Mouse (Mus musculus) inflammation-experienced regulatory T-cells (primary cell): ENCODE results near the gene Tuba4a. TPM values are rescaled to one million over a fixed set of nuclear protein-coding genes. Genes with fewer than 3 reads are reported as not detected.

ENCODE experiments used
- polyA plus RNA-seq, 2 experiments: library from polyadenylated mRNA; unstranded; fragments of 100-300 nt; shearing (Covaris generic); gene quantifications; one replicate each; pipeline ENCODE4 v1.2.1; 2017

The Tuba4a gene
- polyA plus RNA-seq: 100 to 1,000 TPM; 268 to 351 TPM

DNA sequence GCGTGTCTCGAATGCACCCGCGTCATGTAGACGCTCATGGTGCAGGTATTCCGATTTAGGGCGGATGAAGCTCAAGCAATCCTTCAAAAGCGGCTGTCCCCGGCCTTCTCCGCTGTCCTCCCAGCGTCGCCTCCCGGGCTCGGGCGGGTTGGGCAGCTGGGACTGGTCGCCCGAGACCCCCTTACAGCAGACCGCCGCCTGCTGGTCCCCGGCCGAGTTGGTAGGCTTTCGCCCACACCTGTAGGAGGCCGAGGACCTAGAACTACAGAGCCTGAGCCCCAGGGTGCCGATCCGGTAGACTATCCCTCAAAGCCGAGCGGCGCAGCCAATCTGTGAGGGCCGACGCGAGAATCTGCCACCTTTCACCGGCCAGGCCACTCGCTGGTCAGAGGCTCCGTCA lies at the start of gene Tuba4a:
Gene Tuba4a, minus strand, starts transcription at position 335 of the 400 bp plus-strand sequence.

GRCm38 (mm10) chr1:75264091-75264880 lies 44.6 kb upstream of the Tuba4a start, which contains the start of gene Ptprn:
Gene Ptprn (minus strand): TSS chr1:75264502.

GRCm38 (mm10) chr1:75236117-75237050 lies 16.7 kb upstream of the Tuba4a start, which contains the start of gene Dnajb2:
Gene Dnajb2 (plus strand): TSS chr1:75236406.

DNA sequence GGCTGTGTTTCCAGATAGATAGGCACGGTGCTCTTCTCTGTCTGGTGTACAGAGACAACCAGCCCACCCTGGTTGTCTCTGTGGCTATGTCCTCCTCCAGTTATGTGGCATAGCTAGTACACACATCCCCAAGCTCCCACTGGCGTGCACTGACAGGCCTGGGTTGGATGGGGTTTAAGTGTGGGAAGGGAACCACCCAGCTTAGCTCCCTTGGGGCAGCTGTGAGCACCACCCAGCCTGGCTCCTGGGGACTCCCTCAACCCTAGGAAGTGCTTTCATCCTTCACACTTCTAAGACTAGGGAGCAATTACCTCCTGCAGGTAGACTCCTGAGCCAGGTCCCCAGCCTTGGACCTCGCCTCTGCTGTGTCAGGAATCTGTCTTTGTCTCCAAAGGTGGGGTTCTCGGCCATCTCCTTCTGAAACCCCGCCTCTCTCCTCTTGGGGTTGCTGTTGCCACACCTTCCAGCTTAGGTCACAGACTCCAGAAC lies 12.0 kb upstream of the Tuba4a start, which contains the start of gene A630095N17Rik:
Gene A630095N17Rik, minus strand, starts transcription at position 439 of the 489 bp plus-strand sequence.

GRCm38 (mm10) chr1:75210136-75211087 lies 9.3 kb downstream of the Tuba4a start, which contains the start of the genes Glb1l and Stk16:
Gene Glb1l (minus strand): TSS chr1:75210813.
Gene Stk16 (plus strand): TSS chr1:75210838.

DNA sequence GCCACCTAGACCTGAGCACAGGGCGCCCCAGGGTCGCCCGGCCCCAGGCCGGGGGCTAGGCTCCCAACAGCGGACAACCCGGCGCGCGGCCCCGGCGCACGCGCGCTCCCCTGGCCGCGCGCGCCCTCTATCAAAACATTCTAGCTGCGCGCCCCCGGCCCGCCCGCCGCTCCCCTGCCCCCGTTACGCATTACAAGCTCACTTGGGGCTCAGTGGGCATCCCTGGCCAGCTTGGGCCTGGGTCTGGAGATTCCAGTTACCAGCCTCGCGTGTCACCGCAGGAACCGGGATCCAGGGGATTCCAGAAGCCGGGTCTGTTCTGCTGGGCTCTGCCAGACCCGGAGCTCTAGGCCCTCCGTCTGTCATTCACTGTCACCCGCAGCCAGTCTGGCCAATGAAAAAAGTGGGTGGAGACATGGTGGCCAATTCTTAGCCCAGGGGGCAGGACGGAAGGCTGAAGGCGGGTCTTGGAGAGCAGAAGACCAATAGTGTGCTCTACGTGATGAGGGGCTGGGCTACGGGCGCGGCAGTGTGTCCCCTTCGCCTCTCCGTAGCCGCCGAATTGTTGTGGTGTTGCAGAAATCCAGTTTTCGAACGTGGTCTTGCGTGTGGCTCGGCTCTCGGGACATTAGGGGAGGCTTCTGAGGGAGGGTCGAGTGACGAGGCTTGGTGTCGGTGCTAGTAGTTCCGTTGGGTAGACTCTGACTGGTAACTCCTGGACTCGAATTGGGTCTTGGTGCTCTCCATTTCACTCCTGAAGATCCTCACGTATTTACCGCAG lies 27.9 kb downstream of the Tuba4a start, which contains the start of the genes Ankzf1 and Atg9a:
Gene Ankzf1, plus strand, starts transcription at position 530 of the 781 bp plus-strand sequence.
Gene Atg9a, minus strand, starts transcription at position 575 of the 781 bp plus-strand sequence.

DNA sequence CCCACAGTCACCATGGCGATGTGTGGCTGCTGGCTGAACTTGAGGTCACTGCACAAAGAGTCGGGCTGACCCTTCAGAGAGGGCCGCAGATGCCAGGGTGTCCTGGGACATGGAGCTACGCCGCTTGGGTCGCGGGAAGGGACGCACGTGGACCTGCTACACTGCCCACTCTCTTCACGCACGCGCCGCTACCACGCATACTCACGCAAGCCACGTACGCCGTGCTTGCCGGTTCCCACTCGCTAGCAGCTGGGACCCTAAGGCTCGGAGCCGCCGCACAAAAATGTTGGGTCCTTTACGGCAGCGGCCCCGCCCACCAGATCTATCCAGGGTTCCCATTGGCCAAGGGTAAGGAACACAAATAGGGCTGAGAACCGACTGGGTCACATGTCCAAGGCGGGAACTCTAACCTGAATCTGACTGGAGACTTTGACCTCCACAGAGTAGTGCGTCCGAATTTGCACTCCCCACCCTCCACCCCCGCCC lies 39.5 kb downstream of the Tuba4a start, which contains the start of gene Abcb6:
Gene Abcb6, minus strand, starts transcription at position 288 of the 486 bp plus-strand sequence.

GRCm38 (mm10) chr1:75168472-75169464 lies 50.9 kb downstream of the Tuba4a start, which contains the start of gene Zfand2b:
Gene Zfand2b (plus strand): TSS chr1:75168646.

Other genes starting within 250 kb of the Tuba4a start
- 10 to 100 TPM in 1 of 2 experiments, 1 to 10 TPM in 1; 8.1 to 18.7 TPM for gene Nhej1, start 94.7 kb downstream of the Tuba4a start, polyA plus RNA-seq
- gene Slc23a3, start 86.0 kb downstream of the Tuba4a start, polyA plus RNA-seq: 1 to 10 TPM in 1 of 2 experiments, under 1 TPM in 1; 0.42 to 1.1 TPM
- gene Cnppd1, start 77.2 kb downstream of the Tuba4a start, polyA plus RNA-seq: 100 to 1,000 TPM; 146 to 163 TPM
- gene Retreg2, start 77.1 kb downstream of the Tuba4a start, polyA plus RNA-seq: 100 to 1,000 TPM; 122 TPM
- gene Zfand2b, start 51.2 kb downstream of the Tuba4a start, polyA plus RNA-seq: 10 to 100 TPM; 68.6 to 80.7 TPM
- gene Abcb6, start 39.5 kb downstream of the Tuba4a start, polyA plus RNA-seq: 1 to 10 TPM; 4.8 to 7.3 TPM
- gene Ankzf1, start 27.7 kb downstream of the Tuba4a start, polyA plus RNA-seq: 10 to 100 TPM; 38.6 to 47.7 TPM
- gene Atg9a, start 27.7 kb downstream of the Tuba4a start, polyA plus RNA-seq: 10 to 100 TPM; 17.2 to 18.1 TPM
- 10 to 100 TPM in 1 of 2 experiments, 1 to 10 TPM in 1; 9.9 to 18.9 TPM for gene Glb1l, start 9.1 kb downstream of the Tuba4a start, polyA plus RNA-seq
- 100 to 1,000 TPM in 1 of 2 experiments, 10 to 100 TPM in 1; 97.8 to 128 TPM for gene Stk16, start 9.0 kb downstream of the Tuba4a start, polyA plus RNA-seq
- 1 to 10 TPM in 1 of 2 experiments, not detected in 1; 2.1 TPM for gene A630095N17Rik, start 12.2 kb upstream of the Tuba4a start, polyA plus RNA-seq
- 10 to 100 TPM; 41.1 to 41.7 TPM for gene Dnajb2, start 16.5 kb upstream of the Tuba4a start, polyA plus RNA-seq
- under 1 TPM; 0.28 to 0.32 TPM for gene Ptprn, start 44.6 kb upstream of the Tuba4a start, polyA plus RNA-seq
- gene Resp18, start 58.5 kb upstream of the Tuba4a start, polyA plus RNA-seq: not detected
- 10 to 100 TPM; 63.9 to 69.7 TPM for gene Dnpep, start 98.1 kb upstream of the Tuba4a start, polyA plus RNA-seq
- under 1 TPM in 1 of 2 experiments, not detected in 1; 0.77 TPM for gene Des, start 140.5 kb upstream of the Tuba4a start, polyA plus RNA-seq
- gene Speg, start 155.4 kb upstream of the Tuba4a start, polyA plus RNA-seq: 1 to 10 TPM in 1 of 2 experiments, under 1 TPM in 1; 0.95 to 5.6 TPM
- 10 to 100 TPM; 67.8 to 92.0 TPM for gene Gmppa, start 216.1 kb upstream of the Tuba4a start, polyA plus RNA-seq
- gene Asic4, start 230.6 kb upstream of the Tuba4a start, polyA plus RNA-seq: under 1 TPM in 1 of 2 experiments, not detected in 1; 0.15 TPM